Mouse (Mus musculus) brain, embryonic 14.5 days (tissue): ENCODE data around the gene Muc3a. TPM values are rescaled to one million over a fixed set of nuclear protein-coding genes. Genes with fewer than 3 reads are reported as not detected.

Experiments used
- DNase-seq: peaks from one replicate; pipeline ENCODE4 v3.0.0-alpha.2; 2011; ENCODE audit warnings: low read depth
- CTCF ChIP-seq: fragments of 200-500 bp; IDR thresholded peaks from 2 replicates; pipeline ENCODE4 v1.5.1; 2012; ENCODE audit warnings: inconsistent platforms, mild to moderate bottlenecking, moderate library complexity, borderline replicate concordance; ENCODE audit not compliant: insufficient read depth, insufficient read length; ENCODE audit errors: extremely low read depth
- POLR2A ChIP-seq: fragments of 200-500 bp; IDR thresholded peaks from 2 replicates; pipeline ENCODE4 v1.6.1; 2012; ENCODE audit warnings: mild to moderate bottlenecking, inconsistent platforms, borderline replicate concordance; ENCODE audit not compliant: poor library complexity, insufficient read depth, insufficient read length, severe bottlenecking; ENCODE audit errors: extremely low read depth
- polyA plus RNA-seq: library from polyadenylated mRNA; depleted of rRNA; stranded (reverse); fragments of >200 nt; gene quantifications from 2 replicates; pipeline ENCODE4 v1.2.3, GENCODE M21; 2012; rRNA removed

Gene Muc3a
- polyA plus RNA-seq, 1 experiment: 1.4 TPM

DNA sequence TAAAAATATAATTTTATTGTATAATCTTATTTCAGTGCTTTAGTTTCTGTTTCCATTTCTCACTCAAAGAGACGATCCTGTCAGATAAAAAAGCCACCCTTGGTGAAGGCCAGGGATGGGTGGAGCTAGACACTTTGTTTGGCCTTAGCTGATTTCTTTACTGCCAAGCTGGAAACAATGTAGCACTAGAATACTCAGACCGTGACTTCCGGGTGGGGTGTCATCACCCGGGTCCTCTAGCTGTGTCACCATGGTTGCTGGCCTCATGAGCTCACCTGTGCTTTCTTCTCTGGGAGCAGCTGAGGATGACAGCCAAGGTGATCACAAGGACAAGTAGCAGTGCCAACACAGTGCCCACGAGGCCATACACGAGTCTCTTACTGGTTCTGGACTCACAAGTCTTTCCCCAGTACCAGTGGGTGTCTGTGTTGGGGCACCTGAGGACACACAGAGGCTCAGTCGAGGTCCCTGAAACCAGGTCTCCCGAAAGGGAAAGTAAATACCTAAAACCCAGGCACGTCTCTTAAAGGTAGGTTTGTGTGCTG, 41.3 kb downstream of the Muc3a start:
- no peak for DNase-seq
- no peak for TF ChIP-seq CTCF

DNA sequence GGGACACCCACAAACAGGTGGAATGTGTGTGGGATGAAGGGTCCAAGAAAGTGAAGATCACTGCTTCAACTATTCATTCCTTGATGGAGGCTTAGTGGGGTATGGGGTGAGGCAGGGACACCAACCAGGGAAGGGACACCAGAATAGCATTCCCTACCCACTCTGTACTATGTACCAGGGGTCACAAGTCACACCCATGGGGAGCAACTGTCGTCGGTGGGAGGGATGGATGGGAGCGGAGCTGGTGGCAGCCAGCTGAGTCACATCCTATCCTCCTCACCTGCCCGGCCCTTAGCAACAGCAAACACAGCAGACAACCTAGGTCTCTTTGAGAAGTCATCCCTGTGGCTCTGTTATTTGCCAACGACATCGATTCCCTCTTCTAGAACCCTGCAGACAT, 44.6 kb downstream of the Muc3a start:
- TF ChIP-seq CTCF: no peak
- TF ChIP-seq POLR2A: no peak
- DNase-seq: no peak

DNA sequence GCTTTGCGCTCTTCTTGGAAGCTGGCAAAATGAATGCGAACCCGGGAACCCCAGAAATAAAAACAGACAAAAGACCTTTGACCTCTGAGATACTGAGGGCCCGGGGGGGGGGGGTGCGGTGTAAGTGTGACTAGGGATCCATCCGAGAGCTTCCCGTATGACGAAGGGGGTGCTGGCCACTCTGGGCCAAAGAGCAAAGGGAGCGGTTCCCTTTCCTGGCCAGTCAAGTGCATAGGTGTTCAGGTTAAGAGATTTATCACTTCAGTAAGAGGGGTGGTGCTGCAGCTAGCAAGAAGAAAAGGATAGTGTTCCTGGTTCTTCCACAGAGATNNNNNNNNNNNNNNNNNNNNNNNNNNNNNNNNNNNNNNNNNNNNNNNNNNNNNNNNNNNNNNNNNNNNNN, 46.2 kb downstream of the Muc3a start:
- no peak for TF ChIP-seq POLR2A
- no peak for TF ChIP-seq CTCF
- DNase-seq: no peak

DNA sequence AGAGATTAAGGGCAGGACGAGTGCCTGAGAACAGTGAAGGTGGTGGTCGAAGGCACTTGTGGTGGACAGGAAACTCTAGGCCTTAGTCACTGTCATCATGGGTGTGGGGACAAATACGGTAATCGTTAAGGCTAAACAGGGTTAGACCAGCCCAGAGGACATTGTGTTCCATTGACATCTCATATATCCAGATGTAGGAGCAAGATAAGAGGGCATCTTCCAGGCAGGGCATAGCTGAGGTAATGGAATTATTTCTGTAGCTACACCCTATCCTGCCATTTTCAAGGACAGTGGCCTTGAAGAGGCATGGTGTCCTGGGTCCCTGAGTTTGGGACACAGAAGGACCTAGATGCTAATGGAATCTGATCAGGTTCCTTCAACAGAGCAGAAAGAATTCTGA, 50.3 kb downstream of the Muc3a start:
- TF ChIP-seq POLR2A (no peak), CTCF (no peak)
- no peak for DNase-seq

DNA sequence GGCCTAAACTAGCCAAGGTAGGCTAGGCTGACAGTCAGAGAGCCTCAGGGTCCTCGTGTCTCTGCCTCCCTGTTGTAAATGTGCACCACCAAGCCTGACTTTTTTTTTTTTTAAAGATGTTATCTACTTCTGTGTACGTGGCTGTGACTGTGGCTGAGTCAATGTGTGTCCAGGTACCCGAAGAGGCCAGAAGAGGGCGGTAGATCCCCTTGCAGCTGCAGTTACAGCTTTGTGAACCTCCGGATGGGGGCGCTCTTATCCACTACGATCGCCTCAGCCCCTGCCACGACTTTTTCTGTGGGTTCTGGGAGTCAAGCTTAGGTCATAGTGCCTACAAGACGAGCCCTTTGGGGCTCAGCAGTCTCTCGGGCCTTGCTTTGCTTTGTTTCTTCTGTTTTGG, 52.7 kb downstream of the Muc3a start:
- no peak for DNase-seq
- TF ChIP-seq CTCF: peak; percentile 38; the same call in 1 of the 2 replicates
- TF ChIP-seq POLR2A: no peak

Other genes with a start within 250 kb of the Muc3a start
- gene Cldn15, start 245.8 kb downstream of the Muc3a start, polyA plus RNA-seq: 0.53 and 0.63 TPM in 2 replicates
- gene Plod3, start 225.4 kb downstream of the Muc3a start, polyA plus RNA-seq: 75.0 and 81.7 TPM in 2 replicates
- 89.0 and 104 TPM in 2 replicates for gene Znhit1, start 224.4 kb downstream of the Muc3a start, polyA plus RNA-seq
- gene Vgf, start 186.0 kb downstream of the Muc3a start, polyA plus RNA-seq: 6.7 and 9.3 TPM in 2 replicates
- 162 and 163 TPM in 2 replicates for gene Ap1s1, start 166.3 kb downstream of the Muc3a start, polyA plus RNA-seq
- gene Serpine1, start 140.1 kb downstream of the Muc3a start, polyA plus RNA-seq: 2.1 and 2.6 TPM in 2 replicates
- gene Trim56, start 96.2 kb downstream of the Muc3a start, polyA plus RNA-seq: 1.2 and 2.2 TPM in 2 replicates
- 0.05 and 0.08 TPM in 2 replicates for gene Muc3, start 63.1 kb downstream of the Muc3a start, polyA plus RNA-seq
- gene Ache, start 75.1 kb upstream of the Muc3a start, polyA plus RNA-seq: 18.8 and 32.5 TPM in 2 replicates
- 10.0 and 11.9 TPM in 2 replicates for gene Ufsp1, start 82.2 kb upstream of the Muc3a start, polyA plus RNA-seq
- gene Srrt, start 95.3 kb upstream of the Muc3a start, polyA plus RNA-seq: 211 and 216 TPM in 2 replicates
- 25.7 and 33.0 TPM in 2 replicates for gene Trip6, start 102.0 kb upstream of the Muc3a start, polyA plus RNA-seq
- 34.0 and 34.8 TPM in 2 replicates for gene Slc12a9, start 121.2 kb upstream of the Muc3a start, polyA plus RNA-seq
- gene Ephb4, start 137.7 kb upstream of the Muc3a start, polyA plus RNA-seq: 15.5 and 18.8 TPM in 2 replicates